Mouse (Mus musculus) hindbrain, postnatal 0 days (tissue): ENCODE measurements around the gene Gm7358. TPM values are rescaled to one million over a fixed set of nuclear protein-coding genes. Genes with fewer than 3 reads are reported as not detected.
A peak's percentile ranks its signal among the peaks of the same experiment; 100 is the strongest.
"Not testable (repeated sequence)": the region's sequence is repeated elsewhere in the genome, so short reads cannot be mapped to it uniquely, and the experiment has no call there.

Source experiments
- ATAC-seq: fragments of 200-750 bp; cut with Nextera tagmentation; 2 replicates; pipeline ENCODE4 v1.8.0; 2017; ENCODE audit warnings: mild to moderate bottlenecking, moderate TSS enrichment, moderate library complexity
- DNase-seq: peaks from one replicate; pipeline ENCODE4 v3.0.0-alpha.2; 2015; ENCODE audit warnings: low spot score
- H3K27ac ChIP-seq: fragments of 300-500 bp; sonication (generic); 2 replicates; pipeline ENCODE4 v1.5.1; 2014; ENCODE audit warnings: mild to moderate bottlenecking
- H3K27me3 ChIP-seq: fragments of 300-500 bp; sonication (generic); 2 replicates; pipeline ENCODE4 v1.6.1; 2014; ENCODE audit warnings: low read length, mixed read lengths; ENCODE audit not compliant: insufficient read depth
- H3K36me3 ChIP-seq: fragments of 300-500 bp; sonication (generic); 2 replicates; pipeline ENCODE4 v1.6.1; 2014; ENCODE audit warnings: low read length, mixed read lengths; ENCODE audit not compliant: insufficient read depth
- H3K4me1 ChIP-seq: fragments of 300-500 bp; sonication (generic); 2 replicates; pipeline ENCODE4 v1.6.1; 2014; ENCODE audit warnings: antibody characterized with exemption, low read length, mixed read lengths; ENCODE audit not compliant: insufficient read depth
- H3K4me2 ChIP-seq: fragments of 300-500 bp; sonication (generic); 2 replicates; pipeline ENCODE4 v1.6.1; 2014; ENCODE audit warnings: low read depth, mild to moderate bottlenecking, low read length, moderate library complexity, mixed read lengths
- H3K4me3 ChIP-seq: fragments of 300-500 bp; sonication (generic); 2 replicates; pipeline ENCODE4 v1.5.1; 2014; ENCODE audit warnings: low read length
- H3K9ac ChIP-seq: fragments of 300-500 bp; sonication (generic); replicated peaks from 2 replicates; pipeline ENCODE4 v1.6.1; 2014; ENCODE audit warnings: mild to moderate bottlenecking, low read length, moderate library complexity, mixed read lengths
- H3K9me3 ChIP-seq: fragments of 300-500 bp; sonication (generic); 2 replicates; pipeline ENCODE4 v1.6.1; 2016; ENCODE audit warnings: low read length, mixed read lengths
- CTCF ChIP-seq: IDR thresholded peaks from 2 replicates; pipeline ENCODE4 v1.5.1; 2016; ENCODE audit warnings: antibody characterized with exemption, control low read depth, low read depth
- WGBS: fragments of 180-500 bp; shearing (Covaris S2); extraction: QIAGEN DNeasy Blood & Tissue Kit; methylation state at CpG from one replicate; pipeline ENCODE4 v1.1.7; 2014; 5-methylcytosine and 5-hydroxymethylcytosine counted together
- polyA plus RNA-seq: library from polyadenylated mRNA; unstranded; fragments of >200 nt; fragmentation: Nextera tagmentation; extraction: Ambion mirVana; gene quantifications from 2 replicates; pipeline ENCODE4 v1.2.1, GENCODE M21; 2015
- total RNA-seq: library from RNA; depleted of rRNA; stranded (reverse); fragments of >200 nt; gene quantifications from 2 replicates; pipeline ENCODE4 v1.2.3, GENCODE M21; 2014; rRNA removed

The Gm7358 gene
- total RNA-seq (not detected in 2 replicates), polyA plus RNA-seq (not detected in 2 replicates)

GRCm38 (mm10) chr17:14059431-14059830 is at the start of gene Gm7358:
Gene Gm7358 (minus strand): TSS chr17:14059531.
- not testable (repeated sequence) for H3K36me3 ChIP-seq, H3K4me3 ChIP-seq, H3K9ac ChIP-seq, DNase-seq, H3K4me1 ChIP-seq, H3K27ac ChIP-seq, ATAC-seq, H3K27me3 ChIP-seq, H3K9me3 ChIP-seq, H3K4me2 ChIP-seq
- 63% methylated on average over 1 of the region's 2 CpGs for WGBS

- not testable (repeated sequence) for ATAC-seq, H3K4me2 ChIP-seq, H3K27ac ChIP-seq, H3K27me3 ChIP-seq, H3K4me3 ChIP-seq, H3K9me3 ChIP-seq, H3K4me1 ChIP-seq, DNase-seq, H3K9ac ChIP-seq, H3K36me3 ChIP-seq
- peak; percentile 43; the same call in 1 of the 2 replicates for TF ChIP-seq CTCF
- 36% methylated on average over 3 of the region's 3 CpGs for whole genome bisulfite sequencing
Observed at GRCm38 (mm10) chr17:14103018-14103417, 43.7 kb upstream of the Gm7358 start.

GRCm38 (mm10) chr17:14101446-14101980 is 42.2 kb upstream of the Gm7358 start:
- whole genome bisulfite sequencing, result 14% methylated on average over 1 of the region's 1 CpGs
- not testable (repeated sequence) for ATAC-seq, H3K4me2 ChIP-seq, H3K4me3 ChIP-seq, H3K4me1 ChIP-seq, H3K27ac ChIP-seq, H3K9me3 ChIP-seq, H3K9ac ChIP-seq, DNase-seq, H3K36me3 ChIP-seq, H3K27me3 ChIP-seq

- H3K36me3 ChIP-seq, H3K4me2 ChIP-seq, H3K9me3 ChIP-seq, H3K27me3 ChIP-seq, ATAC-seq, H3K4me3 ChIP-seq, H3K27ac ChIP-seq, H3K9ac ChIP-seq, DNase-seq, H3K4me1 ChIP-seq: not testable (repeated sequence)
- 53% methylated on average over 3 of the region's 3 CpGs for WGBS
Observed at GRCm38 (mm10) chr17:14099886-14100285, 40.6 kb upstream of the Gm7358 start.

- not testable (repeated sequence) for ATAC-seq, H3K4me3 ChIP-seq, H3K9ac ChIP-seq, H3K27me3 ChIP-seq, H3K4me1 ChIP-seq, H3K4me2 ChIP-seq, H3K27ac ChIP-seq, H3K9me3 ChIP-seq, DNase-seq, H3K36me3 ChIP-seq
- WGBS, result 43% methylated on average over 2 of the region's 7 CpGs
Observed at GRCm38 (mm10) chr17:14094165-14094564, 34.8 kb upstream of the Gm7358 start.

- H3K4me1 ChIP-seq, ATAC-seq, H3K27me3 ChIP-seq, H3K36me3 ChIP-seq, H3K9ac ChIP-seq, H3K27ac ChIP-seq, H3K9me3 ChIP-seq, H3K4me3 ChIP-seq, H3K4me2 ChIP-seq, DNase-seq: not testable (repeated sequence)
- TF ChIP-seq CTCF, result peak; percentile 55
- WGBS, result no CpG with 5 or more reads among the region's 1 CpGs
Observed at GRCm38 (mm10) chr17:14086629-14087028, 27.3 kb upstream of the Gm7358 start.

- not testable (repeated sequence) for H3K36me3 ChIP-seq, H3K4me2 ChIP-seq, H3K4me3 ChIP-seq, DNase-seq, H3K9ac ChIP-seq, H3K9me3 ChIP-seq, H3K27ac ChIP-seq, H3K27me3 ChIP-seq, H3K4me1 ChIP-seq, ATAC-seq
- WGBS, result 78% methylated on average over 1 of the region's 2 CpGs
Observed at GRCm38 (mm10) chr17:14041880-14042279, 17.5 kb downstream of the Gm7358 start.

GRCm38 (mm10) chr17:14037012-14037411 is 22.3 kb downstream of the Gm7358 start:
- H3K9me3 ChIP-seq, H3K36me3 ChIP-seq, DNase-seq, H3K27ac ChIP-seq, ATAC-seq, H3K27me3 ChIP-seq, H3K9ac ChIP-seq, H3K4me2 ChIP-seq, H3K4me3 ChIP-seq, H3K4me1 ChIP-seq: not testable (repeated sequence)
- WGBS, result 69% methylated on average over 1 of the region's 2 CpGs

- H3K4me1 ChIP-seq, DNase-seq, H3K4me2 ChIP-seq, H3K27me3 ChIP-seq, H3K9ac ChIP-seq, H3K27ac ChIP-seq, ATAC-seq, H3K4me3 ChIP-seq, H3K9me3 ChIP-seq, H3K36me3 ChIP-seq: not testable (repeated sequence)
- WGBS, result 67% methylated on average over 1 of the region's 4 CpGs
Observed at GRCm38 (mm10) chr17:14036113-14036512, 23.2 kb downstream of the Gm7358 start.
